ENCODE assay signal across 11 mouse cellular contexts in the genomic region with DNA sequence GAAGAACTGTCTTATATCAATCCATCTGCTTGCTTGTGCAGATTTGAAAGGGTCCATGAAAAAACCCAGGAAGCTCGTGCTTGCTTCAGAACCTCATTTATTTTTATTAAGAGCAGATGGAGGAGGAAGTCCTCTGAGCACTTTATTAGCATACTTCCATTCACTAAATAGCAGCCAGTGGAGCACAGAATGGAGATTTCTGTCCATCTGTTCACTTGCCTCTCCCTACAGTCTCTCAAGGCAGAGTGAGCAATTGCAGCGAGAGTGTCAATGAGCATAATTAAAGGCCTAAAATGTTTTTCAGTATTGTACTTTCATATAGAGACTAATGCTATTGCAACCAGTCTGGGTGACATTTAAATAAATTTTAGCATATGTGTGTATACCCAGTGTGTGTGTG.
DNase-seq lines count a peak whose midpoint lies in the region; ATAC-seq lines count a peak whose summit lies in the region.
"Had no signal": no experiment of that assay in that cellular context is flagged by ENCODE, and none has a peak within 500 bp of the region (broad histone marks: within the 10 kb centered on the region; RNA-seq: fewer than 3 reads in every experiment).

No protein-coding gene starts in this region.

- peak; percentile 1 to 7 for DNase-seq in left cerebral cortex, postnatal 14 days (ENCODE audit: low spot score in 2 of 2)
- DNase-seq in left cerebral cortex, adult 8-10 months (ENCODE audit: low spot score in 2 of 2): no peak
- peak; percentile 4 for DNase-seq in mesoderm, embryonic 11.5 days (ENCODE audit: low read depth, low spot score)
- no peak for DNase-seq in kidney, postnatal 14 days
- DNase-seq in gastrocnemius, adult 8-10 months (ENCODE audit: low spot score in 2 of 2): no peak
- DNase-seq: heart, adult 11 months; heart, postnatal 10 days; kidney, adult 11 months had no signal

- H3K9ac ChIP-seq in forebrain, embryonic 12.5 days: no peak overlapping the region
- H3K9ac ChIP-seq in hindbrain, embryonic 12.5 days: no peak overlapping the region

- no peaks in the 10 kb centered on the region for H3K9me3 ChIP-seq in forebrain, embryonic 12.5 days
- H3K9me3 ChIP-seq in hindbrain, embryonic 12.5 days (replicated peaks): no peaks in the 10 kb centered on the region

- no peak overlapping the region for H3K4me3 ChIP-seq in forebrain, embryonic 12.5 days (replicated peaks)
- no peak overlapping the region for H3K4me3 ChIP-seq in hindbrain, embryonic 12.5 days

- no peaks in the 10 kb centered on the region for H3K36me3 ChIP-seq in forebrain, embryonic 12.5 days (replicated peaks)
- no peaks in the 10 kb centered on the region for H3K36me3 ChIP-seq in hindbrain, embryonic 12.5 days

- H3K4me2 ChIP-seq in forebrain, embryonic 12.5 days: no peak overlapping the region
- H3K4me2 ChIP-seq in hindbrain, embryonic 12.5 days (replicated peaks): no peak overlapping the region

- H3K27ac ChIP-seq in forebrain, embryonic 12.5 days: no peak overlapping the region
- H3K27ac ChIP-seq in hindbrain, embryonic 12.5 days: no peak overlapping the region

- ATAC-seq in forebrain, embryonic 12.5 days (ENCODE audit: low FRiP score): peak; percentile 60; the same call in 1 of the 2 replicates
- ATAC-seq in hindbrain, embryonic 12.5 days (ENCODE audit: low FRiP score): peak; percentile 74
- ATAC-seq: CD4-positive, CD25-positive, alpha-beta regulatory T cell, adult 4 months had no signal

- H3K4me1 ChIP-seq in forebrain, embryonic 12.5 days: no peaks in the 10 kb centered on the region
- no peaks in the 10 kb centered on the region for H3K4me1 ChIP-seq in hindbrain, embryonic 12.5 days

- WGBS in forebrain, embryonic 12.5 days: 64% methylated on average over 2 of the region's 2 CpGs
- WGBS in hindbrain, embryonic 12.5 days: 46% methylated on average over 2 of the region's 2 CpGs

- no peaks in the 10 kb centered on the region for H3K27me3 ChIP-seq in forebrain, embryonic 12.5 days
- H3K27me3 ChIP-seq in hindbrain, embryonic 12.5 days: no peaks in the 10 kb centered on the region

- intact Hi-C loops in left cerebral cortex, postnatal 14 days (cut with DNase I): no loop called here

Comparison
In these comparisons a context has a peak if more than half of its experiments do, and no peak if none do; other contexts are left out.
1. DNase-seq: peak in left cerebral cortex, postnatal 14 days (2 of 2) and mesoderm, embryonic 11.5 days (single experiment); none in left cerebral cortex, adult 8-10 months (0 of 2), kidney, postnatal 14 days (single experiment) and gastrocnemius, adult 8-10 months (0 of 2).